Mouse (Mus musculus) cortical plate, adult 2 months (tissue): ENCODE data around the gene Col6a3.

Experiments used
- CTCF ChIP-seq: fragments of 200-500 bp; IDR thresholded peaks from 2 replicates; pipeline ENCODE4 v1.5.1; 2011; ENCODE audit warnings: mild to moderate bottlenecking, control low read depth, low read length; ENCODE audit not compliant: insufficient read depth; ENCODE audit errors: extremely low read depth
- POLR2A ChIP-seq: fragments of 200-500 bp; IDR thresholded peaks from 2 replicates; pipeline ENCODE4 v1.6.1; 2011; ENCODE audit warnings: mild to moderate bottlenecking, low read length, control low read depth; ENCODE audit not compliant: insufficient read depth; ENCODE audit errors: extremely low read depth

- TF ChIP-seq CTCF, result no peak
- TF ChIP-seq POLR2A, result peak; percentile 51; the same call in 1 of the 2 replicates
Measured at GRCm38 (mm10) chr1:90838221-90838620, 5.5 kb downstream of the Col6a3 start.
